Mouse (Mus musculus) limb, embryonic 12.5 days (tissue): ENCODE data around the gene Acsm2. TPM values are rescaled to one million over a fixed set of nuclear protein-coding genes. Genes with fewer than 3 reads are reported as not detected.

ENCODE experiments used
- ATAC-seq: fragments of 200-750 bp; cut with Nextera tagmentation; 2 replicates; pipeline ENCODE4 v1.8.0; 2017; ENCODE audit warnings: low read depth, moderate TSS enrichment; ENCODE audit not compliant: insufficient number of reproducible peaks, insufficient read depth, low FRiP score, low TSS enrichment
- H3K27ac ChIP-seq: fragments of 300-500 bp; sonication (generic); 2 replicates; pipeline ENCODE4 v1.5.1; 2016; ENCODE audit warnings: mild to moderate bottlenecking, moderate library complexity
- H3K27me3 ChIP-seq: fragments of 300-500 bp; sonication (generic); 2 replicates; pipeline ENCODE4 v1.6.1; 2016; ENCODE audit warnings: mild to moderate bottlenecking, moderate library complexity
- H3K36me3 ChIP-seq: fragments of 300-500 bp; sonication (generic); 2 replicates; pipeline ENCODE4 v1.6.1; 2016; ENCODE audit warnings: mild to moderate bottlenecking, moderate library complexity
- H3K4me1 ChIP-seq: fragments of 300-500 bp; sonication (generic); replicated peaks from 2 replicates; pipeline ENCODE4 v1.6.1; 2016
- H3K4me2 ChIP-seq: fragments of 300-500 bp; sonication (generic); 2 replicates; pipeline ENCODE4 v1.6.1; 2016; ENCODE audit warnings: mild to moderate bottlenecking, moderate library complexity
- H3K4me3 ChIP-seq: fragments of 300-500 bp; sonication (generic); replicated peaks from 2 replicates; pipeline ENCODE4 v1.5.1; 2016; ENCODE audit warnings: mild to moderate bottlenecking
- H3K9ac ChIP-seq: fragments of 300-500 bp; sonication (generic); replicated peaks from 2 replicates; pipeline ENCODE4 v1.6.1; 2016; ENCODE audit warnings: mild to moderate bottlenecking, moderate library complexity
- H3K9me3 ChIP-seq: fragments of 300-500 bp; sonication (generic); 2 replicates; pipeline ENCODE4 v1.6.1; 2016; ENCODE audit warnings: mild to moderate bottlenecking, moderate library complexity
- WGBS: fragments of 180-500 bp; shearing (Covaris S2); methylation state at CpG from one replicate; pipeline ENCODE4 v1.1.7; 2016; 5-methylcytosine and 5-hydroxymethylcytosine counted together
- polyA plus RNA-seq: library from polyadenylated mRNA; unstranded; fragments of >200 nt; fragmentation: Nextera tagmentation; extraction: Ambion mirVana; gene quantifications from 2 replicates; pipeline ENCODE4 v1.2.1, GENCODE M21; 2016

The Acsm2 gene
- polyA plus RNA-seq, 1 experiment from 2014 or later, result not detected

DNA sequence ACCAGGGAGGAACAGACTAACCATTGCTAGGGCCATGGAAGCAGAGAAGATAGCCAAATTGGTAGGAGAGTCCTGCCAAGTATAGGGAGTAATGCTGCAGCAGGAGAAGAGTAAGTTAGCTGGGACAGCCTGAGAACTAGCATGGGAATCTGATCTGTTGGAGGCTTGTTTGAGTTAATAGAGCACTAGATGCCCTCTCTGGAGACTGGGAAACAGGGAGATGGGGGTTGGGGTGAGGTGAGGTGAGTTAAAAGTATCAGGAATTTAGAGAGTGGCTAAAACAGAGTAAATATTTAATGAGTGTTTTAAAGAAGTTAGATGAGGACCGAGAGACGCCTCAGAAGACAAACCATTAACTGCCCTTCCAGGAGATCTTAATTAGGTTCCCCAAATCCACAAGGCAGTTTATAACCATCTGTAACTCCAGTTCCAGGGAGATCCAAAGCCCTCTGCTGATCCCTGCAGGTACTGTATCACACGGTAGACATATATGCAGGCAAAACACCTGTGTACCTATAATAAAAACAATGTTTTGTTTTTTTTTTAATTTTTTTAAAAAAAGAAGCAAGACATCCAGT lies 40.5 kb downstream of the Acsm2 start:
- no peak overlapping the region for H3K4me3 ChIP-seq
- no peak overlapping the region for H3K4me2 ChIP-seq
- H3K27me3 ChIP-seq, result no peaks in the 10 kb centered on the region
- no peaks in the 10 kb centered on the region for H3K36me3 ChIP-seq
- no peak overlapping the region for H3K9ac ChIP-seq
- no peaks in the 10 kb centered on the region for H3K9me3 ChIP-seq
- H3K4me1 ChIP-seq, result no peaks in the 10 kb centered on the region
- H3K27ac ChIP-seq, result no peak overlapping the region
- no peak for ATAC-seq
- 65% methylated on average over 3 of the region's 3 CpGs for WGBS

DNA sequence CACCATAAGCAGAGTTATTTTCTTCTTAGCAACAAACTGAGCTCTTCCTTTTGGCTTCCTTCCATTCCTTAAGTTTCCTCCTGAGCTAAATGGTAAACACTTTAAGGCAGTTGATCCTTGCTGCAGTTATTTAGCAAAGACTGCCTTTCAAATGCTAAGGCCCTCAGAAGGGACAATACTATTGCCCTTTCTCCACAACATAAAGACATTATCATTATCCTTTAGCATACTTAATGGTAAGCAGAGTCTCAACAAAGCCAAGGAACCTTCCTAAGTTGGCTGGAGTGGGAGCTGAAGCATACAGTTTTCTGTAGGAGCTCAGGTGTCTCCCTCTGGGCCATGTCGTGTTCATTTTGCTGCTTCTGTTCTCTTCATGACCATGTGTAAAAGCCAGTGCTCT lies 41.2 kb downstream of the Acsm2 start:
- H3K9me3 ChIP-seq, result no peaks in the 10 kb centered on the region
- H3K4me1 ChIP-seq, result no peaks in the 10 kb centered on the region
- WGBS, result 40% methylated on average over 1 of the region's 1 CpGs
- H3K4me3 ChIP-seq, result no peak overlapping the region
- no peaks in the 10 kb centered on the region for H3K27me3 ChIP-seq
- H3K9ac ChIP-seq, result no peak overlapping the region
- no peak overlapping the region for H3K4me2 ChIP-seq
- no peak overlapping the region for H3K27ac ChIP-seq
- no peaks in the 10 kb centered on the region for H3K36me3 ChIP-seq
- no peak for ATAC-seq

DNA sequence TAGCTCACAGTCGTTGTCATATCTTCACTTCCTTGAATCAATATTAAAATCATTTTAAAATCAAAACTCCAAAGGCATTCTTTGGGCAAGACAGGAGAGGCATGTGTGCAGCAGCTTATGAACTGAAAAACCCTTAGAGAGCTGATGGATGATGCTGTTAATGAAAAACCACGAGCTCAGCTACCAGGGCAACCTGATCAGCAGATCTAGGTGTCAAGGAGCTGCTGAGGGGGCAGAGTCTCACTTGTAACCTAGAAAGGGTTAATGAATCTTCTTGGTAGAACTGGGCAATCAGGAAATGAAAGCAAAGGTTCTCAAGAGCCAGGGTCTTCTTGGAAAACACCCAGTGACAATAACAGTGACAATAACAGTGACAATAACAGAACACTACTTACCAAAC lies 42.4 kb downstream of the Acsm2 start:
- WGBS, result 74% methylated on average over 2 of the region's 2 CpGs
- no peaks in the 10 kb centered on the region for H3K9me3 ChIP-seq
- ATAC-seq, result no peak

DNA sequence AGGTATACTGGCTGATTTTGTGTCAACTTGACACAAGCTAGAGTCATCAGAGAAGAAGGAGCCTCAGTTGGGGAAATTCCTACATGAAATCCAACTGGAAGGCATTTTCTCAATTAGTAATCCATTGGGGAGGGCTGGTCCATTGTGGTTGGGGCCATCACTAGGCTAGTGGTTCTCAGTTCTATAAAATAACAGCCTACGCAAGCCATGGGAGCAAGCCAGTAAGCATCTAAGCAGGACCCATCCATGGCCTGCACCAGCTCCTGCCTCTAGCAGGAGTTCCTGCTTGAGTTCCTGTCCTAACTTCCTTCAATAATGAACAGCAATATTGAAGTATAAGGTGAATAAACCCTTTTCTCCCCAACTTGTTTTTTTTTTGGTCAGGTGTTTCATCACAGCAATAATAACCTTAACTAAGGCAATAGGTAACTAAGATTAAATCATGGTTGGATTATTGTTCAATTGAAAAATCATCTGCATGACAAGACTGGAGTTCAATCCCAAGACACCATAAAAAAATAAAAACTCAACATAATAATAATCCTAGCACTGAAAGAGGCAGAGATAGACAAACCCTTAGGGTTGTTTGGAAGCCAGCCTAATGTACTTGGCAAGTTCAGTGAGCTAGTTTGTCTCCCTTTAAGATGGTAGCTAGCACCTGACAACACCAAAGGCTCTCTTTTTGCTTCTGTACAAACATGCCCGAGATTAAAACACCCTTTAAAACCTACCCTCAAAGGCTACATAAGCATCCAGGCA lies 47.2 kb downstream of the Acsm2 start:
- Histone ChIP-seq H3K27me3 (no peaks in the 10 kb centered on the region), H3K4me3 (no peak overlapping the region), H3K9me3 (no peaks in the 10 kb centered on the region), H3K4me2 (no peak overlapping the region), H3K27ac (no peak overlapping the region), H3K9ac (no peak overlapping the region), H3K4me1 (no peaks in the 10 kb centered on the region), H3K36me3 (no peaks in the 10 kb centered on the region)
- ATAC-seq, result no peak
- 90% methylated on average over 2 of the region's 2 CpGs for WGBS

More for the DNA sequence above, 42.4 kb downstream of the Acsm2 start:
- no peaks in the 10 kb centered on the region for H3K36me3 ChIP-seq
- H3K27me3 ChIP-seq, result no peaks in the 10 kb centered on the region
- H3K4me1 ChIP-seq, result no peaks in the 10 kb centered on the region
- no peak overlapping the region for H3K9ac ChIP-seq
- no peak overlapping the region for H3K27ac ChIP-seq
- no peak overlapping the region for H3K4me2 ChIP-seq
- no peak overlapping the region for H3K4me3 ChIP-seq

DNA sequence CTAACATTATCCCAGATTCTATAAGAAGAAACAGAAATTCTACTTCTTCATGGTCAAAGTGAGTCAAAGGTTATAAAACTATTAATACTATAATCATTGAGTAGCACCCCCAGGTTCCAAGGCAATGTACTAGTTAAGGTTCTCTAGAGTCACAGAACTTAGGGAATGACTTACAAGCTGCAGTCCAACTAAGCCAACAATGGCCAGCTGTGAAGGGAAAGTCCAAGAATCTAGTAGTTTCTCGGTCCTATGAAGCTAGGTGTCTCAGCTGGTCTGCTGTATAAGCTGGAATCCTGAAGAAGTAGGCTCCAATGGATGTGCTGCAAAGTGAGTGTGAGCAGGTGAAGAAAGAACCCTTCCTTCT lies 47.8 kb downstream of the Acsm2 start:
- 79% methylated on average over 1 of the region's 1 CpGs for WGBS
- no peaks in the 10 kb centered on the region for H3K27me3 ChIP-seq
- ATAC-seq, result no peak
- H3K9ac ChIP-seq, result no peak overlapping the region
- no peaks in the 10 kb centered on the region for H3K4me1 ChIP-seq
- no peak overlapping the region for H3K4me3 ChIP-seq
- H3K36me3 ChIP-seq, result no peaks in the 10 kb centered on the region
- no peak overlapping the region for H3K27ac ChIP-seq
- no peaks in the 10 kb centered on the region for H3K9me3 ChIP-seq
- no peak overlapping the region for H3K4me2 ChIP-seq

DNA sequence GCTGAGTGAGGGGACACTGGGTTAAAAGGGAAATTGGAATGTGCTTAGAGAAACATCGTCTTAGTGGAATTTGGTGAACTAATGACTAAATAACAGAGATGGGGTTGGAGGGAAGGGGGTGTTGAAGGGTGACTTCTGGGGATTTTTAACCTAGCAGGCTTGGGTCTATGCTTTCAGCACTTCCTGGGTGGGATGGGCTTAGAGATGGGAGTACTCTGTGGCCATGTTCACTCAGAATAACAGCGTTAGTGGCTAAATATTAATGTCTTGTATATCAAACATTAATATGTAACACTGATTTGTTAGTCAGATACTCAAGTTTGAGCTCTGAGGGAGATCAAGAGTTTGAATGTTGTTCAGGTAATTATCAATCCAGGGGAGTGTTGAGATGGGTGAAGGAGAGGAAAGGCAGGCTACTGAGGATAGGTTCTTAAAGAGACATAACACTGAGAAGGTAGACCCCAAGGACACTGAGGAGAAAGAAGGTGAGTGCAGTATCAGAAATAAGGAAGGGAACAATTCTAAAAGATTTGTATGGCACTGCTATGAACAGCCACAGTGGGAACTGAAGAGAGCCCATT lies 50.9 kb downstream of the Acsm2 start:
- H3K4me1 ChIP-seq, result no peaks in the 10 kb centered on the region
- H3K4me2 ChIP-seq, result no peak overlapping the region
- H3K36me3 ChIP-seq, result no peaks in the 10 kb centered on the region
- no peaks in the 10 kb centered on the region for H3K27me3 ChIP-seq
- no peak overlapping the region for H3K9ac ChIP-seq
- no peaks in the 10 kb centered on the region for H3K9me3 ChIP-seq
- WGBS, result 78% methylated on average over 2 of the region's 2 CpGs
- no peak overlapping the region for H3K4me3 ChIP-seq
- ATAC-seq, result no peak
- no peak overlapping the region for H3K27ac ChIP-seq

DNA sequence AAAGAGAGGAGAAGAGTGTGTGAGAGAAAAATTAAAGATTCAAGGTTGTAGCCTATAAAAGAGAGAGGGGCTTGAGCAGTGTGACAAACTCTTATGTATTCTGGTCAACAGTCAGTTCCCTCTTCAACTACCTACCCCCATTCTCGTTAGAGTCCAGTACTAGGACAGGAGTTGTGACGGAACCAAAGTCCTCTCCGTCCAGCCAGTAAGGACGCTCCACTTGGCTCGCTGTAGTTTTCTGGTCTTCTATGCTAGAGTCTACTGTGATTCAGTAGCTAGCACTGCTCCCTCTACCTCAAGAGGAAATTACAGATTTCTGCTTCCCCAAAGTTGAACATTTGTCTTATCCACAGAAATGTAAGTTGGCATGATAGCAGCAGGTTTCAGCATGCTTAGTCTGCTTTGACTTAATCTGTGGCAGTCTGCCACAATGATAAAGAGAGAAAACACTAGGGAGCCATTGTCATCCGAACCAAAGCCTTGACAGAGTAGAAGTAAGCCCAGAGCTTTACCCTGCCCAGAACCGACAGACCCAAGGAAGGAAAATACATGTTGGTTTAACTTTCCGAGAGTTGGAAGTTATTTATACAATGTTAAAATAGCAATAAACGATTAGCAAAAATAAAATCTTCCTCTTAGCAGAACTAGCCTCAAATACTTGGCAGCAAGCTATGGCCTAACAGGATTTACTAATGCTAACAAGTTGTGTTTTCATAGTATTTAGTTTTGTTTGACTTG lies 52.0 kb downstream of the Acsm2 start:
- Histone ChIP-seq H3K27me3 (no peaks in the 10 kb centered on the region), H3K27ac (no peak overlapping the region), H3K9ac (no peak overlapping the region), H3K4me1 (no peaks in the 10 kb centered on the region), H3K4me2 (no peak overlapping the region), H3K9me3 (no peaks in the 10 kb centered on the region), H3K4me3 (no peak overlapping the region), H3K36me3 (no peaks in the 10 kb centered on the region)
- ATAC-seq, result no peak
- 81% methylated on average over 9 of the region's 9 CpGs for WGBS

DNA sequence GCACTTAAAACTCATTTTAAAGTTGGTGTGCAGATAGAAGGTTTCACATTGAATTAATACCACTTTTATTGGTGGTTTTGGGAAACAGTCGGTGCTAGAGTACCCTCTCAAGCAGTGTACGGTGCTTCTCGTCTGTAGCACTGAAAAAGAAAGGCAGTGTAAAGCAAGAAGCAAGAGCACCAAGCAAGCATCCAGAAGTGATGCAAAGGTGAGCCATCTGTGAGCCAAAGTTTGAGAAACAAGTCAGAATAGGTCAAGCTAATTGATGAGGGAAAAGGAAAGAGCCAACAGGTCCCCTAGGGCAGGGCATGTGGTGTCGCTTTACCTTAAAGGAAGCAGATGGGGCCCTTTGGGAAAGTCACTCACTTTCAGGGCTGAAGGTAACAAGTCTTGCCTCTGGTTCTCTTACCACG lies 52.5 kb downstream of the Acsm2 start, which contains the start of gene Acsm1:
Gene Acsm1 (plus strand): TSS at position 363 of the 413 bp plus-strand sequence.
- Histone ChIP-seq H3K36me3 (no peaks in the 10 kb centered on the region), H3K27me3 (no peaks in the 10 kb centered on the region), H3K27ac (no peak within 1 kb of the TSS), H3K4me2 (no peak within 1 kb of the TSS), H3K9me3 (no peaks in the 10 kb centered on the region), H3K9ac (no peak within 1 kb of the TSS), H3K4me1 (no peaks in the 10 kb centered on the region), H3K4me3 (no peak within 1 kb of the TSS)
- 78% methylated on average over 5 of the region's 5 CpGs for WGBS
- ATAC-seq, result no peak

DNA sequence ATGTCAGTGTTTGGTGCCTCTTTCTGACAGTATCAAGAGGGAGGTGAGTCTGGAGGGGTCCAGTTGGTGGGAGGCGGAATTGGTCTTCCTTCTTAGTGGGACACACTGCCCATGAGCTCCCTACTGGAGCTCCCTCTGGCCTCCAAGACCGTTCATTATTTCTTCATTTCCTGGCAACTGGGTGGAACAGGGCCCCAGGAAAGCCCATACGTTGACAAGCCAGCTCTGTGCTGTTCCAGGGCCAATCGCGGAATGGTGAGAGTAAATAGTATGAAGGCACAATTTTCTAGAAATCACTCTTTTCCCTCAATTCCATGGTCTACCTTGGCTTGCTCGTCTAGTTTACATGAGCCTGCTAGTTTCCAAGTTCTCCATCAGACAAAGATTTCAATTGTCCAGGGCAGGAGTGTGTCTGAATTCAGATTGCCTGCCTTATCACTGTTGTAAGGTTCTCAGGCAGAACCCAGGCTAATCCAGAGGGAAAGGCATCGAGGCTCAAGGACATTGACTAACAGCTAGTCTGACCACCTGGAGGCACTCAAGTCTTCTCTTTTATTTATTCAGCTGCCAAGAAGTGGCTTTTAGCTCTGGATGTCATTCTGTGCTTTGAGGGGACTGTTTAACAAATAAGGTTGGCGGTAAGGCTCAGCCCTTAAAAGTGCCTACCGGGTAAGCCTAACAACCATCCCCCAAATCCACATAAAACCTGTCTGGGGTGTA lies 53.8 kb downstream of the Acsm2 start:
- Histone ChIP-seq H3K36me3 (no peaks in the 10 kb centered on the region), H3K27ac (no peak overlapping the region), H3K27me3 (no peaks in the 10 kb centered on the region), H3K9ac (no peak overlapping the region), H3K4me1 (no peaks in the 10 kb centered on the region), H3K4me3 (no peak overlapping the region), H3K4me2 (no peak overlapping the region), H3K9me3 (no peaks in the 10 kb centered on the region)
- WGBS, result 85% methylated on average over 9 of the region's 9 CpGs
- no peak for ATAC-seq

DNA sequence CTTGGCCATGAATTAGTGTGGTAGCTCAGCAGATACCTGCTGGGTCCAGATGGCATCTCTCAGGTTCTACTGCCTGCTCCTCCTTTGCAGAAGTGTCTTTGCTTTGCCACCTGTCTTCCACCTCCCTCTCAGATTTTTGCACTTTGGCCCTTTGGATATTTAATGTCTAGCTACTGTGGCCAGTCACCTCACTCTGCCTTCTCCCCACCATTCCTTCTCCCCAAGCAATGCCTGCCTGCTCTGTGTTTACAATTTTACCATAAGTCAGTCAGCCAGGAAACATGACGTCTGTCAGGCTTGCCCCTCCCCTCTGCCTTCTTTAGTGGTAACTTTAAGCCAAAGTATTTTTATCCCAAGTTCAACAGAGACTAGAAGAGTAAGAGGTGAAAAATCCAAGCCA lies 62.4 kb downstream of the Acsm2 start:
- no peak for ATAC-seq
- Histone ChIP-seq H3K4me3 (no peak overlapping the region), H3K4me1 (no peaks in the 10 kb centered on the region), H3K9ac (no peak overlapping the region), H3K4me2 (no peak overlapping the region), H3K36me3 (no peaks in the 10 kb centered on the region), H3K27me3 (no peaks in the 10 kb centered on the region), H3K27ac (no peak overlapping the region), H3K9me3 (no peaks in the 10 kb centered on the region)
- 37% methylated on average over 1 of the region's 1 CpGs for WGBS

DNA sequence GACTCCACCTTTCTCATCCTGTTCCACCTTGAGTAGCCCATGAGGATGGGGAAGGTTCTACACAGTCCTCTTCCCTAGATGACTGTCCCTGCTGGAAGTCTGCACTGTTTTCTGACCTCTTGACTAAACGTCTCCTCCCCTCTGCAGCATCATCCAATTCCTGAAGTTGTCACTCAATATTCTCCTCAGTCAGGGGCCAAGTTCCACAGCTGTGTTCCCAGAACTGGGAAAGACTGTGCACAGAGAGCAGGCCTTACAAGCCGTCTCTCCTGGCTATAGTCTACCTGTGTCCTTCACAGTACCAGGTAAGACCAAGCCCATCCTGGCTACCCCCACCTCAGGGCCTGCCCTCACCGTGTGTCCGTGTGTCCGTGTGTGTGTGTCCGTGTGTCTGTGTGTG lies 63.5 kb downstream of the Acsm2 start:
- H3K27me3 ChIP-seq, result no peaks in the 10 kb centered on the region
- H3K27ac ChIP-seq, result no peak overlapping the region
- H3K4me3 ChIP-seq, result no peak overlapping the region
- no peaks in the 10 kb centered on the region for H3K9me3 ChIP-seq
- H3K4me2 ChIP-seq, result no peak overlapping the region
- H3K9ac ChIP-seq, result no peak overlapping the region
- ATAC-seq, result no peak
- WGBS, result 83% methylated on average over 6 of the region's 6 CpGs
- no peaks in the 10 kb centered on the region for H3K36me3 ChIP-seq
- no peaks in the 10 kb centered on the region for H3K4me1 ChIP-seq
